ENCODE assay signal across 1 mouse cellular context in the genomic region with DNA sequence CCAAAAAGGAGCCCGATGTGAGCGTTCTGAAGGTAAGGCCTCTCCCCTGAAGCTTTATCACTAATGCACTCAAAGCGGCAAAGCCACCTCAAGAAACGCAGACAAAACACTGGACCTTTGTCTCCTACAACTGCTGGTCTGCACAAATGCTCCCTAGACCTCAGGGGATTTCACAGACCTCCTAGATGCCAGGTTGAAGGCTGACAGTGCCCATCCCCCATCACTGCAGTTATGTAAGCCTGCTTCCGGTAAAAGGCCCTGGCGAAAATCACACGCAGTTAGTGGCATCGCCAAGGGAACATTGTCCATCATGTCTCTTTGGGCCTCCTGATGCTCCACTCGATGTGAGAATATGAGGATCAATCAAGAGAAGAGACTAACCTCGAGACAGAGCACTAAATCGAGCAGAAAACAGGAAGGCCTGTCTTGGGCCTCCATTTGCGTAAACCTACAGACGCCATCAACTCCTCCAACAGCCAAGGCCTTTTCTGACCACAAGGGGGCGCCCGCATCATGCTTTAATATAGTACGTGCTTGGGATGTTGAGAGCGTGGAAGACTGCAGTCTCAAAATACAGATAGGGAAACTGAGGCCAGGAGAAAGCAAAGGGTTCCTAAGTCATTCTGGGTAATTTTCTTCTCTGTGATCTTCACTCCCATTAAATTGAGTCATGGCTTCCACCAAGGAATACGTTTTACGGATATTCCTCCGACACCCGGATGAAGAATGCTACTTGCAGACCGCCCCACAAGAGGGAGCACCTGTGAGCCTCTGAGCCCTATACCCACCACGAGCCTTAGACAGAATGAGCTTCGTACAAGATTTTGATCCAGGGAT.
TF ChIP-seq lines count a peak whose summit lies in the region.

No protein-coding gene starts in this region.

TF ChIP-seq in CH12.LX, 34 proteins besides CTCF, POLR2A, EP300 and RAD21 (continued from another document):
- TF ChIP-seq NELFE (IDR thresholded peaks at IDR 0.05; ENCODE audit: low read depth, low read length), result 0 out of 2 replicates have a peak, but pooled peaks have one; percentile 43
- TF ChIP-seq NRF1 (IDR thresholded peaks at IDR 0.05; ENCODE audit: low read depth, low read length), result 0 out of 2 replicates have a peak, but pooled peaks have one; percentile 31
- TF ChIP-seq MAZ (IDR thresholded peaks at IDR 0.05; ENCODE audit: low read depth, low read length), result no peak
- TF ChIP-seq POLR2AphosphoS2 (IDR thresholded peaks at IDR 0.05; ENCODE audit: low read depth, low read length), result no peak
- 0 out of 2 replicates have a peak, but pooled peaks have one; percentile 16 for TF ChIP-seq TCF12 (IDR thresholded peaks at IDR 0.05; ENCODE audit: low read depth, low read length)
- no peak; the same call in 1 of the 2 replicates for TF ChIP-seq USF2 (conservative IDR thresholded peaks at IDR 0.05; ENCODE audit: low read depth, low read length)
- TF ChIP-seq ZKSCAN1 (IDR thresholded peaks at IDR 0.05; ENCODE audit: borderline replicate concordance, low read depth, low read length), result no peak
- no peak; the same call in 1 of the 2 replicates for TF ChIP-seq ZC3H11A (IDR thresholded peaks at IDR 0.05; ENCODE audit: low read depth, low read length)
- TF ChIP-seq CHD2 (IDR thresholded peaks at IDR 0.05; ENCODE audit: low read length), result peak; percentile 87
- no peak for TF ChIP-seq RCOR1 (conservative IDR thresholded peaks at IDR 0.05; ENCODE audit: low read depth, low read length)
- TF ChIP-seq JUND (conservative IDR thresholded peaks at IDR 0.05; ENCODE audit: low read depth, low read length), result no peak
- no peak for TF ChIP-seq PAX5 (IDR thresholded peaks at IDR 0.05; ENCODE audit: low read length)
- TF ChIP-seq GABPA (IDR thresholded peaks at IDR 0.05; ENCODE audit: insufficient replicate concordance, low read depth, low read length), result no peak
- peak; percentile 78 for TF ChIP-seq SMC3 (IDR thresholded peaks at IDR 0.05; ENCODE audit: low read depth, low read length)
- no peak for TF ChIP-seq TBP (conservative IDR thresholded peaks at IDR 0.05; ENCODE audit: low read depth, low read length)
- no peak for TF ChIP-seq CHD1 (IDR thresholded peaks at IDR 0.05; ENCODE audit: low read depth, low read length)
TF ChIP-seq in CH12.LX: peak in this region for 11.
